Mouse (Mus musculus): ENCODE data around the gene Drg1. TPM values are rescaled to one million over a fixed set of nuclear protein-coding genes. Genes with fewer than 3 reads are reported as not detected.

Gene Drg1
- total and polyA plus RNA-seq, 2 experiments from 2014 or later, result 73.1 to 176 TPM

GRCm38 (mm10) chr11:3290640-3291310, 24.6 kb upstream of the Drg1 start:
- peak overlapping the region; percentile 100 for H3K27ac ChIP-seq
- DNase-seq (ENCODE audit: low spot score) (peak; percentile 59), ATAC-seq (no peak)
- peak overlapping the region; percentile 94 for H3K9ac ChIP-seq (replicated peaks; ENCODE audit: low read length)
- WGBS, result under 1% methylated on average over 50 of the region's 50 CpGs
- TF ChIP-seq CTCF (IDR thresholded peaks at IDR 0.05; ENCODE audit: low read depth), result no peak
- H3K4me2 ChIP-seq (ENCODE audit: low read depth, low read length), result peak overlapping the region; percentile 98
- no peaks in the 10 kb centered on the region for H3K9me3 ChIP-seq (ENCODE audit: low read length)
- no peaks in the 10 kb centered on the region for H3K27me3 ChIP-seq (ENCODE audit: insufficient read depth, low read length)
- peaks cover 34% of the 10 kb centered on the region for H3K4me1 ChIP-seq (ENCODE audit: insufficient read depth, low read length)
- H3K36me3 ChIP-seq (ENCODE audit: insufficient read depth, low read length), result peaks cover 18% of the 10 kb centered on the region
- H3K4me3 ChIP-seq (ENCODE audit: low read length), result peak overlapping the region; percentile 74

- Histone ChIP-seq H3K9me3 (ENCODE audit: low read length) (no peaks in the 10 kb centered on the region), H3K36me3 (ENCODE audit: insufficient read depth, low read length) (peaks cover 14% of the 10 kb centered on the region), H3K4me3 (ENCODE audit: low read length) (peak overlapping the region; percentile 74), H3K27ac (peak overlapping the region; percentile 100), H3K27me3 (ENCODE audit: insufficient read depth, low read length) (no peaks in the 10 kb centered on the region), H3K4me2 (ENCODE audit: low read depth, low read length) (peak overlapping the region; percentile 98), H3K4me1 (ENCODE audit: insufficient read depth, low read length) (peaks cover 34% of the 10 kb centered on the region), H3K9ac (replicated peaks; ENCODE audit: low read length) (peak overlapping the region; percentile 94)
- ATAC-seq, result peak; percentile 80
- under 1% methylated on average over 85 of the region's 92 CpGs for WGBS
- DNase-seq (ENCODE audit: low spot score), result peak; percentile 98
- peak; percentile 57 for TF ChIP-seq CTCF (IDR thresholded peaks at IDR 0.05; ENCODE audit: low read depth)
Measured at GRCm38 (mm10) chr11:3289803-3290639, 23.8 kb upstream of the Drg1 start.

GRCm38 (mm10) chr11:3289302-3289802, 23.1 kb upstream of the Drg1 start:
- Histone ChIP-seq H3K9ac (replicated peaks; ENCODE audit: low read length) (peak overlapping the region; percentile 94), H3K27ac (peak overlapping the region; percentile 100), H3K4me3 (ENCODE audit: low read length) (peak overlapping the region; percentile 74), H3K27me3 (ENCODE audit: insufficient read depth, low read length) (no peaks in the 10 kb centered on the region), H3K4me2 (ENCODE audit: low read depth, low read length) (peak overlapping the region; percentile 98), H3K4me1 (ENCODE audit: insufficient read depth, low read length) (peaks cover 31% of the 10 kb centered on the region), H3K36me3 (ENCODE audit: insufficient read depth, low read length) (peaks cover 9% of the 10 kb centered on the region), H3K9me3 (ENCODE audit: low read length) (no peaks in the 10 kb centered on the region)
- peak; percentile 90 for ATAC-seq
- WGBS, result 4% methylated on average over 36 of the region's 40 CpGs
- peak; percentile 95 for DNase-seq (ENCODE audit: low spot score)
- no peak for TF ChIP-seq CTCF (IDR thresholded peaks at IDR 0.05; ENCODE audit: low read depth)

- Histone ChIP-seq H3K4me2 (ENCODE audit: low read depth, low read length) (peak within 1 kb of the TSS; percentile 98), H3K4me1 (ENCODE audit: insufficient read depth, low read length) (peaks cover 25% of the 10 kb centered on the region; the same call in 1 of the 2 replicates), H3K36me3 (ENCODE audit: insufficient read depth, low read length) (peaks cover 3% of the 10 kb centered on the region; the same call in 1 of the 2 replicates), H3K27ac (peak within 1 kb of the TSS; percentile 100), H3K27me3 (ENCODE audit: insufficient read depth, low read length) (no peaks in the 10 kb centered on the region), H3K9ac (replicated peaks; ENCODE audit: low read length) (peak within 1 kb of the TSS; percentile 94), H3K9me3 (ENCODE audit: low read length) (no peaks in the 10 kb centered on the region), H3K4me3 (ENCODE audit: low read length) (peak within 1 kb of the TSS; percentile 74)
- under 1% methylated on average over 41 of the region's 41 CpGs for WGBS
- ATAC-seq, result peak; percentile 52
- TF ChIP-seq CTCF (IDR thresholded peaks at IDR 0.05; ENCODE audit: low read depth), result peak; percentile 15; the same call in 1 of the 2 replicates
- peak; percentile 72 for DNase-seq (ENCODE audit: low spot score)
Measured at GRCm38 (mm10) chr11:3288521-3289301, 22.5 kb upstream of the Drg1 start, which contains the start of gene Patz1. Patz1 (plus strand) TSS chr11:3288874.

GRCm38 (mm10) chr11:3287921-3288320, 21.7 kb upstream of the Drg1 start:
- peak overlapping the region; percentile 74; the same call in 1 of the 2 replicates for H3K4me3 ChIP-seq (ENCODE audit: low read length)
- WGBS, result 65% methylated on average over 5 of the region's 5 CpGs
- peak overlapping the region; percentile 100; the same call in 1 of the 2 replicates for H3K27ac ChIP-seq

GRCm38 (mm10) chr11:3287131-3287530, 20.9 kb upstream of the Drg1 start:
- Histone ChIP-seq H3K9me3 (ENCODE audit: low read length) (no peaks in the 10 kb centered on the region), H3K4me1 (ENCODE audit: insufficient read depth, low read length) (0 out of 2 replicates have a peak, but pooled peaks cover 11% of the 10 kb centered on the region), H3K4me3 (ENCODE audit: low read length) (no peak overlapping the region), H3K9ac (replicated peaks; ENCODE audit: low read length) (no peak overlapping the region), H3K27me3 (ENCODE audit: insufficient read depth, low read length) (no peaks in the 10 kb centered on the region), H3K27ac (peak overlapping the region; percentile 100; the same call in 1 of the 2 replicates), H3K36me3 (ENCODE audit: insufficient read depth, low read length) (no peaks in the 10 kb centered on the region), H3K4me2 (ENCODE audit: low read depth, low read length) (no peak overlapping the region)
- WGBS, result 18% methylated on average over 6 of the region's 6 CpGs
- ATAC-seq (no peak), DNase-seq (ENCODE audit: low spot score) (peak; percentile 82)
- no peak for TF ChIP-seq CTCF (IDR thresholded peaks at IDR 0.05; ENCODE audit: low read depth)

More at GRCm38 (mm10) chr11:3287921-3288320, 21.7 kb upstream of the Drg1 start:
- TF ChIP-seq CTCF (IDR thresholded peaks at IDR 0.05; ENCODE audit: low read depth), result no peak
- peaks cover 17% of the 10 kb centered on the region; the same call in 1 of the 2 replicates for H3K4me1 ChIP-seq (ENCODE audit: insufficient read depth, low read length)
- peak overlapping the region; percentile 98 for H3K4me2 ChIP-seq (ENCODE audit: low read depth, low read length)
- H3K9ac ChIP-seq (replicated peaks; ENCODE audit: low read length), result 0 out of 2 replicates have a peak overlapping the region, but pooled peaks have one; percentile 15
- ATAC-seq (no peak), DNase-seq (ENCODE audit: low spot score) (no peak)
- H3K9me3 ChIP-seq (ENCODE audit: low read length), result no peaks in the 10 kb centered on the region
- H3K27me3 ChIP-seq (ENCODE audit: insufficient read depth, low read length), result no peaks in the 10 kb centered on the region
- H3K36me3 ChIP-seq (ENCODE audit: insufficient read depth, low read length), result no peaks in the 10 kb centered on the region

Measured in hindbrain, postnatal 0 days (tissue).